Mouse (Mus musculus): ENCODE data around the gene Gpatch8.

DNA sequence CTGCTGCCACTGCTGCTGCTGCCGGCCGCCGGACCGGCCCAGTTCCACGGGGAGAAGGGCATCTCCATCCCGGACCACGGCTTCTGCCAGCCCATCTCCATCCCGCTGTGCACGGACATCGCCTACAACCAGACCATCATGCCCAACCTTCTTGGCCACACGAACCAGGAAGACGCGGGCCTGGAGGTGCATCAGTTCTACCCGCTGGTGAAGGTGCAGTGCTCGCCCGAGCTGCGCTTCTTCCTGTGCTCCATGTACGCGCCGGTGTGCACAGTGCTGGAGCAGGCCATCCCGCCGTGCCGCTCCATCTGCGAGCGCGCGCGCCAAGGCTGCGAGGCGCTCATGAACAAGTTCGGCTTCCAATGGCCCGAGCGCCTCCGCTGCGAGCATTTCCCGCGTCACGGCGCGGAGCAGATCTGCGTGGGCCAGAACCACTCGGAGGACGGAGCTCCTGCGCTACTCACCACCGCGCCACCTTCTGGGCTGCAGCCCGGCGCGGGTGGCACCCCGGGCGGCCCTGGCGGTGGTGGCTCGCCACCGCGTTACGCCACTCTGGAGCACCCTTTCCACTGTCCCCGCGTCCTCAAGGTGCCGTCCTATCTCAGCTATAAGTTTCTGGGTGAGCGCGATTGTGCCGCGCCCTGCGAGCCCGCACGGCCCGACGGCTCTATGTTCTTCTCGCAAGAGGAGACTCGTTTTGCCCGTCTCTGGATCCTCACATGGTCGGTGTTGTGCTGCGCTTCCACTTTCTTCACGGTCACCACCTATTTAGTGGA, 48.8 kb upstream of the Gpatch8 start:
- TF ChIP-seq POLR2A (IDR thresholded peaks at IDR 0.05; ENCODE audit: control insufficient read depth, low read depth, low read length) (no peak), CTCF (IDR thresholded peaks at IDR 0.05; ENCODE audit: control insufficient read depth, insufficient read depth, insufficient replicate concordance, low read depth, low read length) (no peak)

Data from testis, adult 2 months (tissue).